Comparison of ENCODE assay signal across 8 mouse cellular contexts in genomic region chr8:86585118-86585517, GRCm38 (mm10). TPM values are rescaled to one million over a fixed set of nuclear protein-coding genes. Genes with fewer than 3 reads are reported as not detected.
DNase-seq lines count a peak whose midpoint lies in the region; ATAC-seq lines count a peak whose summit lies in the region.

No protein-coding gene starts in this region.

- no peaks in the 10 kb centered on the region for H3K36me3 ChIP-seq in intestine, embryonic 14.5 days (ENCODE audit: control insufficient read depth, insufficient read depth, low read length)

- intact Hi-C loops in left cerebral cortex, postnatal 14 days (cut with DNase I): loop anchor here (1.0 to 10.0 kb wide), 5 partner anchors 317 to 1123 kb away; partner anchors contain the start of genes Itfg1 and Phkb

- DNase-seq in adrenal gland, adult 18-20 months (ENCODE audit: low spot score in 2 of 2): peak; percentile 74 to 77
- peak; percentile 94 for DNase-seq in embryo, embryonic 10.5 days (ENCODE audit: low spot score)
- DNase-seq in gastrocnemius, postnatal 25 days: peak; percentile 48
- DNase-seq in intestine, embryonic 14.5 days (ENCODE audit: low spot score): peak; percentile 86
- DNase-seq in left cerebral cortex, postnatal 14 days (ENCODE audit: low spot score in 2 of 2): peak; percentile 90 to 91
- peak; percentile 89 for DNase-seq in right cerebral cortex, postnatal 14 days
- peak; percentile 70 for DNase-seq in urinary bladder, postnatal 25 days (ENCODE audit: low spot score)

- H3K27ac ChIP-seq in intestine, embryonic 14.5 days (ENCODE audit: low read depth): no peak overlapping the region

- peak overlapping the region; percentile 88 for H3K4me2 ChIP-seq in intestine, embryonic 14.5 days (ENCODE audit: low read length)

- H3K27me3 ChIP-seq in intestine, embryonic 14.5 days (replicated peaks; ENCODE audit: control insufficient read depth, insufficient read depth, low read length): no peaks in the 10 kb centered on the region

- H3K9me3 ChIP-seq in intestine, embryonic 14.5 days (ENCODE audit: control insufficient read depth, low read length): no peaks in the 10 kb centered on the region

- WGBS in intestine, embryonic 14.5 days: 6% methylated on average over 11 of the region's 11 CpGs

- peak; percentile 54; the same call in 1 of the 2 replicates for ATAC-seq in intestine, embryonic 14.5 days (replicated peaks; ENCODE audit: low FRiP score, low TSS enrichment, low read depth)
- peak; percentile 88 for ATAC-seq in megakaryocyte-erythroid progenitor cell, adult 5-6 weeks (replicated peaks; ENCODE audit: low FRiP score, low TSS enrichment, poor library complexity, severe bottlenecking)

- peak overlapping the region; percentile 34 for H3K4me3 ChIP-seq in intestine, embryonic 14.5 days (ENCODE audit: low read depth, low read length)

- H3K4me1 ChIP-seq in intestine, embryonic 14.5 days (replicated peaks; ENCODE audit: control insufficient read depth, insufficient read depth, low read length): no peaks in the 10 kb centered on the region

- 0 out of 2 replicates have a peak overlapping the region, but pooled peaks have one; percentile 25 for H3K9ac ChIP-seq in intestine, embryonic 14.5 days (ENCODE audit: low read length)

RNA-seq across cellular contexts. Expression of gene Abcc12, which starts 4.6 kb away (rescaled TPM):
- total RNA-seq in adrenal gland, adult 18-20 months (2021): not detected
- under 1 TPM in 1 of 2 experiments, not detected in 1; 0.16 TPM for total RNA-seq in gastrocnemius, postnatal 25 days (2021)
- 0.07 and 0.19 TPM in 2 replicates for polyA plus RNA-seq in intestine, embryonic 14.5 days (2014; fragmentation: Nextera tagmentation; extraction: Ambion mirVana)
- total RNA-seq in left cerebral cortex, postnatal 14 days (2021): under 1 TPM; 0.13 to 0.34 TPM
- total RNA-seq in megakaryocyte-erythroid progenitor cell, adult 5-6 weeks (2014; fragmentation: Nextera tagmentation): not detected in 2 replicates
- total RNA-seq in megakaryocyte-erythroid progenitor cell, adult 5-6 weeks (2017): not detected in 2 replicates

RNA-seq across cellular contexts. Expression of gene Lonp2, which starts 38.7 kb away (rescaled TPM):
- 100 to 1,000 TPM; 116 to 139 TPM for total RNA-seq in adrenal gland, adult 18-20 months (2021)
- total RNA-seq in gastrocnemius, postnatal 25 days (2021): 10 to 100 TPM; 41.8 to 46.5 TPM
- 47.2 and 55.0 TPM in 2 replicates for polyA plus RNA-seq in intestine, embryonic 14.5 days (2014; fragmentation: Nextera tagmentation; extraction: Ambion mirVana)
- total RNA-seq in left cerebral cortex, postnatal 14 days (2021): 10 to 100 TPM; 49.2 to 57.8 TPM
- 45.0 and 53.9 TPM in 2 replicates for total RNA-seq in megakaryocyte-erythroid progenitor cell, adult 5-6 weeks (2014; fragmentation: Nextera tagmentation)
- total RNA-seq in megakaryocyte-erythroid progenitor cell, adult 5-6 weeks (2017): 76.4 and 77.0 TPM in 2 replicates
